Mouse (Mus musculus) liver, embryonic 13.5 days (tissue): Measurements from ENCODE around the gene Gpld1. TPM values are rescaled to one million over a fixed set of nuclear protein-coding genes. Genes with fewer than 3 reads are reported as not detected.
"Not testable (repeated sequence)": the region's sequence is repeated elsewhere in the genome, so short reads cannot be mapped to it uniquely, and the experiment has no call there.

Experiments used
- ATAC-seq: fragments of 200-750 bp; cut with Nextera tagmentation; 2 replicates; pipeline ENCODE4 v1.8.0; 2017; ENCODE audit warnings: low read depth, mild to moderate bottlenecking, moderate number of reproducible peaks, moderate library complexity
- DNase-seq: peaks from one replicate; pipeline ENCODE4 v3.0.0; 2022
- H3K27ac ChIP-seq: fragments of 300-500 bp; sonication (generic); 2 replicates; pipeline ENCODE4 v1.5.1; 2015; ENCODE audit warnings: moderate library complexity, mild to moderate bottlenecking, inconsistent platforms
- H3K27me3 ChIP-seq: fragments of 300-500 bp; sonication (generic); 2 replicates; pipeline ENCODE4 v1.6.1; 2015; ENCODE audit warnings: mild to moderate bottlenecking, inconsistent platforms
- H3K36me3 ChIP-seq: fragments of 300-500 bp; sonication (generic); 2 replicates; pipeline ENCODE4 v1.6.1; 2015; ENCODE audit warnings: mild to moderate bottlenecking, inconsistent platforms
- H3K4me1 ChIP-seq: fragments of 300-500 bp; sonication (generic); replicated peaks from 2 replicates; pipeline ENCODE4 v1.6.1; 2015; ENCODE audit warnings: inconsistent platforms
- H3K4me2 ChIP-seq: fragments of 300-500 bp; sonication (generic); 2 replicates; pipeline ENCODE4 v1.6.1; 2015; ENCODE audit warnings: inconsistent platforms, mild to moderate bottlenecking, moderate library complexity
- H3K4me3 ChIP-seq: fragments of 300-500 bp; sonication (generic); replicated peaks from 2 replicates; pipeline ENCODE4 v1.5.1; 2015; ENCODE audit warnings: mild to moderate bottlenecking, inconsistent platforms
- H3K9ac ChIP-seq: fragments of 300-500 bp; sonication (generic); 2 replicates; pipeline ENCODE4 v1.6.1; 2015; ENCODE audit warnings: mild to moderate bottlenecking, inconsistent platforms
- H3K9me3 ChIP-seq: fragments of 300-500 bp; sonication (generic); replicated peaks from 2 replicates; pipeline ENCODE4 v1.6.1; 2016; ENCODE audit warnings: inconsistent platforms
- WGBS: fragments of 180-500 bp; shearing (Covaris S2); methylation state at CpG from one replicate; pipeline ENCODE4 v1.1.7; 2015; ENCODE audit not compliant: insufficient replicate concordance; 5-methylcytosine and 5-hydroxymethylcytosine counted together
- polyA plus RNA-seq: library from polyadenylated mRNA; unstranded; fragments of >200 nt; fragmentation: Nextera tagmentation; extraction: Ambion mirVana; gene quantifications from 2 replicates; pipeline ENCODE4 v1.2.1, GENCODE M21; 2015

The Gpld1 gene
- polyA plus RNA-seq, 1 experiment from 2014 or later = 2.8 TPM

GRCm38 (mm10) chr13:24948870-24949269, 5.9 kb downstream of the Gpld1 start:
- no peak overlapping the region for H3K9ac ChIP-seq
- DNase-seq (no peak), ATAC-seq (no peak)
- H3K36me3 ChIP-seq = no peaks in the 10 kb centered on the region
- no peaks in the 10 kb centered on the region for H3K9me3 ChIP-seq
- no peaks in the 10 kb centered on the region for H3K27me3 ChIP-seq
- H3K27ac ChIP-seq = no peak overlapping the region
- H3K4me3 ChIP-seq = no peak overlapping the region
- peaks cover 22% of the 10 kb centered on the region for H3K4me1 ChIP-seq
- H3K4me2 ChIP-seq = no peak overlapping the region
- WGBS = 59% methylated on average over 6 of the region's 6 CpGs

DNA sequence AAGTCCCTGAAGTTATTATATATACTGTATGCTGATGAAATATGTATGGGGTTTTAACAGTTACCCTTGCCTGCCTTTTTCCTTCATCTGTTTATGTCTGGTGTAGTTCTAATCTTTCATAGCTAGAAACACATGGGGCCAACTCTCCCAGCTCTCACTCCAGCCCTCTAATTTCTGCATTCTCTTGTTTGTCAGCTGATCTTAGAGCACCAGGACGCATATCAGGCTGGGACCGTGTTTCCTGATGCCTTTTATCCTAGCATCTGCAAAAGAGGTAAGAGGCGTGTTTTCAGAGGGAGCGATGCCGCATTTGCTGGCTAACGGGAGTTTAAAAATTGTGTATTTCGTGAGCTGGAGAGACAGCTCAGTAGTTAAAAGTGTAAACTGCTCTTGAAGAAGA, 9.7 kb downstream of the Gpld1 start:
- DNase-seq = no peak
- no peak for ATAC-seq
- no peak overlapping the region for H3K4me3 ChIP-seq
- no peak overlapping the region for H3K9ac ChIP-seq
- 37% methylated on average over 7 of the region's 7 CpGs for WGBS
- H3K36me3 ChIP-seq = no peaks in the 10 kb centered on the region
- H3K27ac ChIP-seq = no peak overlapping the region
- H3K9me3 ChIP-seq = no peaks in the 10 kb centered on the region
- H3K4me2 ChIP-seq = no peak overlapping the region
- peaks cover 22% of the 10 kb centered on the region for H3K4me1 ChIP-seq
- peaks cover 13% of the 10 kb centered on the region; the same call in 1 of the 2 replicates for H3K27me3 ChIP-seq

- Histone ChIP-seq H3K4me2 (no peak overlapping the region), H3K9me3 (no peaks in the 10 kb centered on the region), H3K9ac (no peak overlapping the region), H3K27ac (no peak overlapping the region), H3K27me3 (peaks cover 13% of the 10 kb centered on the region; the same call in 1 of the 2 replicates), H3K4me3 (no peak overlapping the region), H3K36me3 (no peaks in the 10 kb centered on the region), H3K4me1 (peaks cover 22% of the 10 kb centered on the region)
- WGBS = 33% methylated on average over 11 of the region's 11 CpGs
- ATAC-seq (no peak), DNase-seq (no peak)
These were observed 12.1 kb downstream of the Gpld1 start for GRCm38 (mm10) chr13:24955091-24955490.

- H3K9me3 ChIP-seq = no peaks in the 10 kb centered on the region
- ATAC-seq (no peak), DNase-seq (no peak)
- no peak overlapping the region for H3K9ac ChIP-seq
- peaks cover 22% of the 10 kb centered on the region for H3K4me1 ChIP-seq
- H3K4me3 ChIP-seq = no peak overlapping the region
- 22% methylated on average over 10 of the region's 10 CpGs for WGBS
- H3K36me3 ChIP-seq = no peaks in the 10 kb centered on the region
- H3K27ac ChIP-seq = no peak overlapping the region
- no peak overlapping the region for H3K4me2 ChIP-seq
- peaks cover 13% of the 10 kb centered on the region; the same call in 1 of the 2 replicates for H3K27me3 ChIP-seq
These were observed 12.5 kb downstream of the Gpld1 start for GRCm38 (mm10) chr13:24955500-24955899.

DNA sequence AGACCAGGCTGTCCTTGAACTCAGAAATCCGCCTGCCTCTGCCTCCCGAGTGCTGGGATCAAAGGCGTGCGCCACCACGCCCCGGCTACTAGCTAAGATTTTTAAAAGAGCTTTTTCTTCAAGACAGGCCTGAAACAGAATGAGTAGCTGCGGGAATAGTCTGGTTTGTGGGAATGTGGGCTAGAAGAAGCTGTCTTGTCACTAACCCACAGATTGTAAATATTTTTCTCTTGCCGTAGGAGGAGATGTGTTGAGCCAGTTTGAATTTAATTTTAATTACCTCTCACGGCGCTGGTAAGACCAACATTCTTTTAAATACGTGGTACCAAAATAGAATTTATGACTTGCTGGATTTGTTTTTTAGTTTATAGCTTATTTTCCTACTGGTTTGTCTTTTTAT, 15.7 kb downstream of the Gpld1 start:
- Histone ChIP-seq H3K36me3 (no peaks in the 10 kb centered on the region), H3K9ac (no peak overlapping the region), H3K4me1 (peaks cover 7% of the 10 kb centered on the region; the same call in 1 of the 2 replicates), H3K27me3 (peaks cover 13% of the 10 kb centered on the region; the same call in 1 of the 2 replicates), H3K9me3 (no peaks in the 10 kb centered on the region), H3K27ac (no peak overlapping the region), H3K4me3 (no peak overlapping the region), H3K4me2 (no peak overlapping the region)
- DNase-seq = no peak
- 74% methylated on average over 11 of the region's 11 CpGs for WGBS
- ATAC-seq = no peak

GRCm38 (mm10) chr13:24960084-24960483, 17.1 kb downstream of the Gpld1 start:
- ATAC-seq (0 out of 2 replicates have a peak, but pooled peaks have one; percentile 47), DNase-seq (no peak)
- no peak overlapping the region for H3K4me2 ChIP-seq
- peaks cover 5% of the 10 kb centered on the region; the same call in 1 of the 2 replicates for H3K27me3 ChIP-seq
- peaks cover 15% of the 10 kb centered on the region for H3K4me1 ChIP-seq
- H3K9me3 ChIP-seq = no peaks in the 10 kb centered on the region
- no peak overlapping the region for H3K4me3 ChIP-seq
- H3K36me3 ChIP-seq = no peaks in the 10 kb centered on the region
- peak overlapping the region; percentile 45; the same call in 1 of the 2 replicates for H3K27ac ChIP-seq
- H3K9ac ChIP-seq = no peak overlapping the region
- WGBS = 50% methylated on average over 3 of the region's 3 CpGs

- peaks cover 26% of the 10 kb centered on the region for H3K4me1 ChIP-seq
- H3K9ac ChIP-seq = no peak overlapping the region
- H3K27me3 ChIP-seq = no peaks in the 10 kb centered on the region
- no peak overlapping the region for H3K4me2 ChIP-seq
- DNase-seq (no peak), ATAC-seq (no peak)
- 60% methylated on average over 8 of the region's 8 CpGs for WGBS
- no peak overlapping the region for H3K27ac ChIP-seq
- no peak overlapping the region for H3K4me3 ChIP-seq
- H3K36me3 ChIP-seq = no peaks in the 10 kb centered on the region
- no peaks in the 10 kb centered on the region for H3K9me3 ChIP-seq
These were observed 19.2 kb downstream of the Gpld1 start for GRCm38 (mm10) chr13:24962119-24962518.

GRCm38 (mm10) chr13:24965130-24965845, 22.3 kb downstream of the Gpld1 start:
- Histone ChIP-seq H3K9me3 (no peaks in the 10 kb centered on the region), H3K36me3 (no peaks in the 10 kb centered on the region), H3K4me3 (peak overlapping the region; percentile 53), H3K27ac (no peak overlapping the region), H3K9ac (peak overlapping the region; percentile 49; the same call in 1 of the 2 replicates), H3K4me2 (peak overlapping the region; percentile 68), H3K4me1 (peaks cover 25% of the 10 kb centered on the region), H3K27me3 (no peaks in the 10 kb centered on the region)
- DNase-seq = peak; percentile 39
- 0 out of 2 replicates have a peak, but pooled peaks have one; percentile 26 for ATAC-seq
- 17% methylated on average over 15 of the region's 15 CpGs for WGBS

DNA sequence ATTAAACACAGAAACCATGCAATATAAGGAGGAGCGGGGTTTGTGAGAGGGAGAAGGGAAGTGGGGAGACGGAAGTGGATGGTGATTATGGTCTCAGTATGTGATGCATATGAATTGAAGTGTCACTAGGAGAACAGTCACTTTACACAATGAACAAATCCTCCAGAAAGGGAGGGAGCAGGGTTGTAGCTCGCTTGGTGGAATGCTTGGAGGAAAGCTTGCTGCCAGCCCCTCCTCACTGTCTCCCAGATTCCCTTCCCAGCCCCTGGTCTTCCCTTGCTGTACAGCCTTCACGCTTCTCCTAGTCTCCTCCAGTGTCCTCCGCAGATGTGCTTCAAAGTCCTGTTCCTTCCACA, 22.9 kb downstream of the Gpld1 start:
- peak overlapping the region; percentile 53 for H3K4me3 ChIP-seq
- ATAC-seq (no peak), DNase-seq (no peak)
- peaks cover 19% of the 10 kb centered on the region for H3K4me1 ChIP-seq
- H3K36me3 ChIP-seq = no peaks in the 10 kb centered on the region
- 27% methylated on average over 5 of the region's 5 CpGs for WGBS
- peak overlapping the region; percentile 49; the same call in 1 of the 2 replicates for H3K9ac ChIP-seq
- peak overlapping the region; percentile 68 for H3K4me2 ChIP-seq
- no peaks in the 10 kb centered on the region for H3K27me3 ChIP-seq
- H3K27ac ChIP-seq = no peak overlapping the region
- no peaks in the 10 kb centered on the region for H3K9me3 ChIP-seq

DNA sequence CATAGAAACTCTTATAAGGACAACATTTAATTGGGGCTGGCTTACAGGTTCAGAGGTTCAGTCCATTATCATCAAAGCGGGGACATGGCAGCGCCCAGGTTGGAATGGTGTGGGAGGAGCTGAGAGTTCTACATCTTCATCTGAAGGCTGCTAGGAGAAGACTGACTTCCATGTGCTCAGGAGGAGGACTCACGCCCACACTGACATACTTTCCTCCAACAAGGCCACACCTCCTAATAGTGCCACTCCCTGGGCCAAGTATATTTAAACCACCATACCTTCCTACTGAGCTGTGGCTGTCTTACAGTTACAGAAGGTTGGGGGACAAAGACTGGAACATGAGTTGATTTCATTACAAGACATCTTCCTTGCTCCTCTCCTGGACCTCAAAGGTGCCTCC, 28.8 kb downstream of the Gpld1 start:
- ATAC-seq, DNase-seq, H3K9me3 ChIP-seq, H3K4me1 ChIP-seq, H3K4me3 ChIP-seq, H3K4me2 ChIP-seq, H3K27me3 ChIP-seq, H3K27ac ChIP-seq, H3K9ac ChIP-seq, H3K36me3 ChIP-seq: not testable (repeated sequence)
- WGBS = 69% methylated on average over 3 of the region's 3 CpGs

- no peak overlapping the region for H3K9ac ChIP-seq
- WGBS = 61% methylated on average over 4 of the region's 4 CpGs
- no peak overlapping the region for H3K4me2 ChIP-seq
- H3K4me1 ChIP-seq = 0 out of 2 replicates have a peak, but pooled peaks cover 6% of the 10 kb centered on the region
- no peaks in the 10 kb centered on the region for H3K9me3 ChIP-seq
- DNase-seq (no peak), ATAC-seq (no peak)
- no peak overlapping the region for H3K4me3 ChIP-seq
- no peak overlapping the region for H3K27ac ChIP-seq
- no peaks in the 10 kb centered on the region; the same call in 1 of the 2 replicates for H3K36me3 ChIP-seq
- no peaks in the 10 kb centered on the region for H3K27me3 ChIP-seq
These were observed 33.4 kb downstream of the Gpld1 start for GRCm38 (mm10) chr13:24976384-24976783.
